Mouse (Mus musculus): ENCODE measurements around the gene Pdia3. TPM values are rescaled to one million over a fixed set of nuclear protein-coding genes. Genes with fewer than 3 reads are reported as not detected.

Pdia3 gene
- polyA plus RNA-seq, 1 experiment from 2014 or later: 287 TPM

GRCm38 (mm10) chr2:121443068-121443349, 29.4 kb downstream of the Pdia3 start:
- Histone ChIP-seq H3K36me3 (replicated peaks) (peaks cover 15% of the 10 kb centered on the region), H3K9me3 (replicated peaks) (no peaks in the 10 kb centered on the region), H3K4me1 (replicated peaks) (peaks cover 30% of the 10 kb centered on the region), H3K9ac (peak overlapping the region; percentile 61), H3K27ac (replicated peaks) (peak overlapping the region; percentile 42; the same call in 1 of the 2 replicates), H3K4me3 (replicated peaks) (peak overlapping the region; percentile 59), H3K4me2 (peak overlapping the region; percentile 92), H3K27me3 (peaks cover 38% of the 10 kb centered on the region)
- peak; percentile 20 for ATAC-seq (ENCODE audit: insufficient read depth)
- 16% methylated on average over 8 of the region's 8 CpGs for WGBS (ENCODE audit: insufficient replicate concordance)

GRCm38 (mm10) chr2:121444178-121444577, 30.6 kb downstream of the Pdia3 start, which contains the start of gene Ell3:
Gene Ell3, minus strand, starts transcription at chr2:121444278.
- ATAC-seq (ENCODE audit: insufficient read depth): no peak
- H3K36me3 ChIP-seq (replicated peaks): 0 out of 2 replicates have a peak, but pooled peaks cover 4% of the 10 kb centered on the region
- H3K4me2 ChIP-seq: peak within 1 kb of the TSS; percentile 92
- H3K9ac ChIP-seq: peak within 1 kb of the TSS; percentile 61; the same call in 1 of the 2 replicates
- H3K27ac ChIP-seq (replicated peaks): no peak within 1 kb of the TSS
- no peaks in the 10 kb centered on the region for H3K9me3 ChIP-seq (replicated peaks)
- 78% methylated on average over 1 of the region's 1 CpGs for WGBS (ENCODE audit: insufficient replicate concordance)
- peaks cover 38% of the 10 kb centered on the region for H3K4me1 ChIP-seq (replicated peaks)
- H3K4me3 ChIP-seq (replicated peaks): peak within 1 kb of the TSS; percentile 59
- H3K27me3 ChIP-seq: peaks cover 38% of the 10 kb centered on the region

- H3K27ac ChIP-seq (replicated peaks): no peak overlapping the region
- peaks cover 41% of the 10 kb centered on the region for H3K4me1 ChIP-seq (replicated peaks)
- no peak overlapping the region for H3K4me2 ChIP-seq
- no peaks in the 10 kb centered on the region for H3K36me3 ChIP-seq (replicated peaks)
- no peak for ATAC-seq (ENCODE audit: insufficient read depth)
- H3K27me3 ChIP-seq: peaks cover 38% of the 10 kb centered on the region
- no peak overlapping the region for H3K4me3 ChIP-seq (replicated peaks)
- no peak overlapping the region for H3K9ac ChIP-seq
- H3K9me3 ChIP-seq (replicated peaks): no peaks in the 10 kb centered on the region
- 49% methylated on average over 3 of the region's 3 CpGs for WGBS (ENCODE audit: insufficient replicate concordance)
Observed at GRCm38 (mm10) chr2:121445117-121445516, 31.5 kb downstream of the Pdia3 start.

GRCm38 (mm10) chr2:121446506-121446905, 32.9 kb downstream of the Pdia3 start:
- H3K4me3 ChIP-seq (replicated peaks): no peak overlapping the region
- H3K36me3 ChIP-seq (replicated peaks): peaks cover 6% of the 10 kb centered on the region; the same call in 1 of the 2 replicates
- no peaks in the 10 kb centered on the region for H3K9me3 ChIP-seq (replicated peaks)
- peaks cover 47% of the 10 kb centered on the region for H3K4me1 ChIP-seq (replicated peaks)
- no peak overlapping the region for H3K9ac ChIP-seq
- ATAC-seq (ENCODE audit: insufficient read depth): no peak
- H3K27me3 ChIP-seq: peaks cover 32% of the 10 kb centered on the region
- H3K27ac ChIP-seq (replicated peaks): no peak overlapping the region
- no peak overlapping the region for H3K4me2 ChIP-seq
- WGBS (ENCODE audit: insufficient replicate concordance): 70% methylated on average over 4 of the region's 4 CpGs

GRCm38 (mm10) chr2:121447006-121447405, 33.4 kb downstream of the Pdia3 start:
- Histone ChIP-seq H3K4me2 (no peak overlapping the region), H3K4me1 (replicated peaks) (peaks cover 43% of the 10 kb centered on the region), H3K9me3 (replicated peaks) (no peaks in the 10 kb centered on the region), H3K9ac (no peak overlapping the region), H3K4me3 (replicated peaks) (no peak overlapping the region), H3K27me3 (peaks cover 27% of the 10 kb centered on the region), H3K27ac (replicated peaks) (no peak overlapping the region), H3K36me3 (replicated peaks) (peaks cover 8% of the 10 kb centered on the region; the same call in 1 of the 2 replicates)
- ATAC-seq (ENCODE audit: insufficient read depth): no peak
- WGBS (ENCODE audit: insufficient replicate concordance): 36% methylated on average over 3 of the region's 3 CpGs

GRCm38 (mm10) chr2:121448136-121448535, 34.6 kb downstream of the Pdia3 start:
- peak overlapping the region; percentile 99 for H3K4me3 ChIP-seq (replicated peaks)
- no peak for ATAC-seq (ENCODE audit: insufficient read depth)
- peak overlapping the region; percentile 87 for H3K27ac ChIP-seq (replicated peaks)
- H3K36me3 ChIP-seq (replicated peaks): peaks cover 19% of the 10 kb centered on the region
- 13% methylated on average over 9 of the region's 9 CpGs for WGBS (ENCODE audit: insufficient replicate concordance)
- H3K27me3 ChIP-seq: peaks cover 15% of the 10 kb centered on the region
- no peaks in the 10 kb centered on the region for H3K9me3 ChIP-seq (replicated peaks)
- H3K4me2 ChIP-seq: peak overlapping the region; percentile 96
- H3K9ac ChIP-seq: peak overlapping the region; percentile 66
- H3K4me1 ChIP-seq (replicated peaks): peaks cover 43% of the 10 kb centered on the region

- Histone ChIP-seq H3K36me3 (replicated peaks) (peaks cover 27% of the 10 kb centered on the region), H3K9ac (peak within 1 kb of the TSS; percentile 100), H3K4me1 (replicated peaks) (peaks cover 48% of the 10 kb centered on the region), H3K4me3 (replicated peaks) (peak within 1 kb of the TSS; percentile 99), H3K9me3 (replicated peaks) (no peaks in the 10 kb centered on the region), H3K27ac (replicated peaks) (peak within 1 kb of the TSS; percentile 92), H3K4me2 (peak within 1 kb of the TSS; percentile 96), H3K27me3 (peaks cover 10% of the 10 kb centered on the region)
- WGBS (ENCODE audit: insufficient replicate concordance): under 1% methylated on average over 74 of the region's 74 CpGs
- ATAC-seq (ENCODE audit: insufficient read depth): peak; percentile 98
Observed at GRCm38 (mm10) chr2:121448739-121449535, 35.4 kb downstream of the Pdia3 start, which contains the start of gene Serf2. Gene Serf2, plus strand, starts transcription at chr2:121449195.

- peak; percentile 14 for ATAC-seq (ENCODE audit: insufficient read depth)
- Histone ChIP-seq H3K4me3 (replicated peaks) (peak overlapping the region; percentile 99), H3K4me2 (peak overlapping the region; percentile 96), H3K27me3 (0 out of 2 replicates have a peak, but pooled peaks cover 3% of the 10 kb centered on the region), H3K27ac (replicated peaks) (peak overlapping the region; percentile 92), H3K36me3 (replicated peaks) (peaks cover 29% of the 10 kb centered on the region), H3K9me3 (replicated peaks) (no peaks in the 10 kb centered on the region), H3K4me1 (replicated peaks) (peaks cover 50% of the 10 kb centered on the region), H3K9ac (peak overlapping the region; percentile 100)
- WGBS (ENCODE audit: insufficient replicate concordance): under 1% methylated on average over 54 of the region's 54 CpGs
Observed at GRCm38 (mm10) chr2:121449545-121450011, 36.0 kb downstream of the Pdia3 start.

GRCm38 (mm10) chr2:121450093-121450492, 36.5 kb downstream of the Pdia3 start:
- no peak for ATAC-seq (ENCODE audit: insufficient read depth)
- no peaks in the 10 kb centered on the region for H3K9me3 ChIP-seq (replicated peaks)
- H3K36me3 ChIP-seq (replicated peaks): peaks cover 29% of the 10 kb centered on the region
- H3K4me2 ChIP-seq: peak overlapping the region; percentile 96
- H3K4me3 ChIP-seq (replicated peaks): peak overlapping the region; percentile 99
- peak overlapping the region; percentile 100 for H3K9ac ChIP-seq
- peak overlapping the region; percentile 92 for H3K27ac ChIP-seq (replicated peaks)
- peaks cover 50% of the 10 kb centered on the region for H3K4me1 ChIP-seq (replicated peaks)
- 1% methylated on average over 7 of the region's 7 CpGs for WGBS (ENCODE audit: insufficient replicate concordance)
- H3K27me3 ChIP-seq: no peaks in the 10 kb centered on the region

- H3K4me2 ChIP-seq: no peak overlapping the region
- H3K9ac ChIP-seq: no peak overlapping the region
- H3K4me1 ChIP-seq (replicated peaks): peaks cover 61% of the 10 kb centered on the region
- H3K36me3 ChIP-seq (replicated peaks): peaks cover 29% of the 10 kb centered on the region
- H3K9me3 ChIP-seq (replicated peaks): no peaks in the 10 kb centered on the region
- H3K4me3 ChIP-seq (replicated peaks): no peak overlapping the region
- WGBS (ENCODE audit: insufficient replicate concordance): 74% methylated on average over 4 of the region's 4 CpGs
- H3K27me3 ChIP-seq: no peaks in the 10 kb centered on the region
- no peak overlapping the region; the same call in 1 of the 2 replicates for H3K27ac ChIP-seq (replicated peaks)
- ATAC-seq (ENCODE audit: insufficient read depth): no peak
Observed at GRCm38 (mm10) chr2:121452361-121452760, 38.8 kb downstream of the Pdia3 start.

- WGBS (ENCODE audit: insufficient replicate concordance): 61% methylated on average over 4 of the region's 4 CpGs
- no peak within 1 kb of the TSS for H3K9ac ChIP-seq
- H3K36me3 ChIP-seq (replicated peaks): peaks cover 29% of the 10 kb centered on the region
- peaks cover 61% of the 10 kb centered on the region for H3K4me1 ChIP-seq (replicated peaks)
- H3K27ac ChIP-seq (replicated peaks): no peak within 1 kb of the TSS; the same call in 1 of the 2 replicates
- no peaks in the 10 kb centered on the region for H3K9me3 ChIP-seq (replicated peaks)
- no peak for ATAC-seq (ENCODE audit: insufficient read depth)
- H3K4me3 ChIP-seq (replicated peaks): no peak within 1 kb of the TSS
- H3K27me3 ChIP-seq: no peaks in the 10 kb centered on the region
- H3K4me2 ChIP-seq: no peak within 1 kb of the TSS
Observed at GRCm38 (mm10) chr2:121452990-121453389, 39.4 kb downstream of the Pdia3 start, which contains the start of gene Hypk. Gene Hypk, plus strand, starts transcription at chr2:121453290.

Measured in liver, embryonic 15.5 days (tissue).